Mouse (Mus musculus) left cerebral cortex, postnatal 14 days (tissue): ENCODE results near the gene Clec1b. TPM values are rescaled to one million over a fixed set of nuclear protein-coding genes. Genes with fewer than 3 reads are reported as not detected.

Source experiments
- DNase-seq, 2 experiments: peaks; one replicate each; pipeline ENCODE4 v3.0.0; 2021 to 2022; ENCODE audit warnings: low spot score in 2 of 2, mixed read lengths in 1 of 2
- intact Hi-C: fragments of 180-260 bp; cut with DNase I; formaldehyde crosslinking; loops from one replicate; pipeline ENCODE4 v1.15.1; 2025
- long read RNA-seq, 2 experiments: library from polyadenylated mRNA; stranded (forward); transcript quantifications; one replicate each; pipeline ENCODE4 v2.0.0; 2021
- total RNA-seq, 2 experiments: library from RNA; stranded (reverse); gene quantifications; 2 replicates each; pipeline ENCODE4 v1.2.3; 2021

Clec1b gene
- under 1 TPM in 1 of 2 experiments, not detected in 1; 0.46 TPM for total RNA-seq
- long read RNA-seq, experiment 1 = 0 reads
- long read RNA-seq, experiment 2 = 0 reads

GRCm38 (mm10) chr6:129396997-129397396 is at the start of gene Clec1b:
Gene Clec1b, plus strand, starts transcription at chr6:129397297.
- no peak for DNase-seq
- intact Hi-C loops = no loop called here

- DNase-seq = no peak
- intact Hi-C loops = no loop called here
Measured at GRCm38 (mm10) chr6:129349524-129350352, 47.4 kb upstream of the Clec1b start.

GRCm38 (mm10) chr6:129351091-129351490 is 46.0 kb upstream of the Clec1b start:
- DNase-seq = no peak
- intact Hi-C loops = no loop called here

GRCm38 (mm10) chr6:129355774-129356173 is 41.3 kb upstream of the Clec1b start:
- DNase-seq = no peak
- intact Hi-C loops = no loop called here

GRCm38 (mm10) chr6:129356430-129356829 is 40.7 kb upstream of the Clec1b start:
- no peak for DNase-seq
- intact Hi-C loops = no loop called here

GRCm38 (mm10) chr6:129359515-129359914 is 37.6 kb upstream of the Clec1b start:
- DNase-seq = no peak

GRCm38 (mm10) chr6:129363942-129364341 is 33.2 kb upstream of the Clec1b start:
- no peak for DNase-seq
- intact Hi-C loops = loop anchor here (10.0 kb wide), 1 partner anchor 269 kb away; no protein-coding TSS in a partner anchor

More at GRCm38 (mm10) chr6:129359515-129359914, 37.6 kb upstream of the Clec1b start:
- intact Hi-C loops = no loop called here

GRCm38 (mm10) chr6:129365959-129366359 is 31.1 kb upstream of the Clec1b start:
- peak; percentile 8 to 30 for DNase-seq
- intact Hi-C loops = loop anchor here (1.0 to 10.0 kb wide), 4 partner anchors 34 to 514 kb away; partner anchors contain the start of gene 4922502D21Rik

- no peak for DNase-seq
- intact Hi-C loops = loop anchor here (5.0 to 10.0 kb wide), 3 partner anchors 37 to 517 kb away; partner anchors contain the start of gene 4922502D21Rik
Measured at GRCm38 (mm10) chr6:129369374-129370132, 27.5 kb upstream of the Clec1b start.

GRCm38 (mm10) chr6:129374937-129375471 is 22.1 kb upstream of the Clec1b start:
- intact Hi-C loops = no loop called here
- no peak for DNase-seq

GRCm38 (mm10) chr6:129380454-129380853 is 16.6 kb upstream of the Clec1b start:
- intact Hi-C loops = no loop called here
- peak in 1 of 2 experiments; percentile 2 for DNase-seq

- intact Hi-C loops = no loop called here
- DNase-seq = no peak
Measured at GRCm38 (mm10) chr6:129381736-129382135, 15.4 kb upstream of the Clec1b start.

GRCm38 (mm10) chr6:129383466-129383865 is 13.6 kb upstream of the Clec1b start:
- DNase-seq = no peak
- intact Hi-C loops = no loop called here

- intact Hi-C loops = no loop called here
Measured at GRCm38 (mm10) chr6:129385000-129385399, 12.1 kb upstream of the Clec1b start.

GRCm38 (mm10) chr6:129385774-129386173 is 11.3 kb upstream of the Clec1b start, which contains the start of gene Clec12b:
Gene Clec12b, minus strand, starts transcription at chr6:129385874.
- intact Hi-C loops = no loop called here
- no peak for DNase-seq

More at GRCm38 (mm10) chr6:129385000-129385399, 12.1 kb upstream of the Clec1b start:
- DNase-seq = no peak

GRCm38 (mm10) chr6:129393087-129393720 is 3.9 kb upstream of the Clec1b start:
- intact Hi-C loops = loop anchor here (1.0 to 2.0 kb wide), 2 partner anchors 124 to 166 kb away; no protein-coding TSS in a partner anchor
- DNase-seq = peak in 1 of 2 experiments; percentile 37

- intact Hi-C loops = loop anchor here (1.0 to 2.0 kb wide), 3 partner anchors 83 to 166 kb away; no protein-coding TSS in a partner anchor
- no peak for DNase-seq
Measured at GRCm38 (mm10) chr6:129393732-129394131, 3.4 kb upstream of the Clec1b start.

GRCm38 (mm10) chr6:129399945-129400344 is 2.8 kb downstream of the Clec1b start:
- intact Hi-C loops = no loop called here

GRCm38 (mm10) chr6:129402404-129402803 is 5.3 kb downstream of the Clec1b start:
- no peak for DNase-seq
- intact Hi-C loops = no loop called here

More at GRCm38 (mm10) chr6:129399945-129400344, 2.8 kb downstream of the Clec1b start:
- no peak for DNase-seq
